Mouse (Mus musculus) heart, adult 2 months (tissue): ENCODE data around the gene Tmem91.

Experiments used
- CTCF ChIP-seq: fragments of 200-600 bp; IDR thresholded peaks from 2 replicates; pipeline ENCODE4 v1.8.1; 2022; ENCODE audit warnings: antibody characterized with exemption, mild to moderate bottlenecking, moderate library complexity
- POLR2A ChIP-seq: fragments of 200-500 bp; IDR thresholded peaks from 2 replicates; pipeline ENCODE4 v1.6.1; 2011; ENCODE audit warnings: mild to moderate bottlenecking, low read depth, low read length, control low read depth; ENCODE audit not compliant: insufficient read depth

- TF ChIP-seq CTCF (no peak), POLR2A (no peak)
Measured at GRCm38 (mm10) chr7:25706578-25707170, 31.7 kb upstream of the Tmem91 start.
